Mouse (Mus musculus): ENCODE results near the gene Hsh2d. TPM values are rescaled to one million over a fixed set of nuclear protein-coding genes. Genes with fewer than 3 reads are reported as not detected.

The Hsh2d gene
- polyA plus RNA-seq, 1 experiment from 2014 or later: not detected

DNA sequence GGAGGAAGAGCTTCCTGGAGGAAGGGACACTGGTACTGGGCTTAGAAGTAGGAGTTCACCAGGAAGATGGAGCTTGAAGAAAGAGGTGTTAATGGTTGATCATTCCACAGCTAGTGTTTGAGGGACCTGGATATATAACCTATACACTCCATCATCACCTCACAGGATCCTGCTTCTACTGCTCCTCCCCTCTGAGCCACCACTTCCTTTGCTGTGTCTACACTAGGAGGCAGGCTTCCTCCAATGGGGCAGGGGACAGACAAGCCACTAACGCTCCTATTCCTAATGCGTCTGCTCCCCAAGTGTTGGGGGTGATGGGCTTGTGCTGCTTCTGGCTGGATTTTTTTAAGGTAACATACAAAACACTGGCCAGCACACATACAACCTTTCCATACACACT, 21.3 kb downstream of the Hsh2d start:
- Histone ChIP-seq H3K4me2 (replicated peaks; ENCODE audit: low read depth, low read length) (no peak overlapping the region), H3K27ac (ENCODE audit: low read depth, low read length) (no peak overlapping the region), H3K9ac (ENCODE audit: low read depth, low read length) (no peak overlapping the region), H3K4me3 (ENCODE audit: low read length) (no peak overlapping the region), H3K36me3 (ENCODE audit: control insufficient read depth, insufficient read depth, low read length) (no peaks in the 10 kb centered on the region), H3K27me3 (ENCODE audit: control insufficient read depth, insufficient read depth, low read length) (peaks cover 5% of the 10 kb centered on the region; the same call in 1 of the 2 replicates), H3K9me3 (ENCODE audit: control insufficient read depth, low read length) (no peaks in the 10 kb centered on the region), H3K4me1 (ENCODE audit: control insufficient read depth, insufficient read depth, low read length) (no peaks in the 10 kb centered on the region)
- no peak for ATAC-seq (ENCODE audit: low FRiP score, low TSS enrichment)
- 64% methylated on average over 2 of the region's 2 CpGs for WGBS

DNA sequence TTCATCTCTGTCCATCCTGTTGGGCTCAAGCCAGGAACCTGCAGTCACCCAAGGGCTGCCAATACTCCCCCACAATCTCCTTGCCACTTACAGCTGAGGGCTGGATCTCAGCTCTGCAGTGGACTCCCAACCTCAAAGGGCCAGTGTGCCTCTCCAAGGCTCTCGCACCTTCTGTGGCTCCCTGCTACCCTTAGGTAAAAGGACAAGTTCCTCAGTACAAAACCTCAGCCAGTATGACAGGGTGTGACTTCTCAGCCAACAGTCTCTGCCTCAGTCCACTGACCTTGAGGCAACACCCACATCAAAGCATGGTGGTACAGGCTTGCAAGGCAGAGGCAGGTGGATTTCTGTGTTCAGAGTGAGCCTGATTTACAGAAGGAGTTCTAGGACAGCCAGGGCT, 22.4 kb downstream of the Hsh2d start:
- no peak for ATAC-seq (ENCODE audit: low FRiP score, low TSS enrichment)
- Histone ChIP-seq H3K27ac (ENCODE audit: low read depth, low read length) (no peak overlapping the region), H3K36me3 (ENCODE audit: control insufficient read depth, insufficient read depth, low read length) (no peaks in the 10 kb centered on the region), H3K4me3 (ENCODE audit: low read length) (no peak overlapping the region), H3K4me1 (ENCODE audit: control insufficient read depth, insufficient read depth, low read length) (no peaks in the 10 kb centered on the region), H3K9me3 (ENCODE audit: control insufficient read depth, low read length) (no peaks in the 10 kb centered on the region), H3K9ac (ENCODE audit: low read depth, low read length) (no peak overlapping the region), H3K4me2 (replicated peaks; ENCODE audit: low read depth, low read length) (no peak overlapping the region), H3K27me3 (ENCODE audit: control insufficient read depth, insufficient read depth, low read length) (peaks cover 5% of the 10 kb centered on the region; the same call in 1 of the 2 replicates)
- WGBS: 88% methylated on average over 1 of the region's 1 CpGs

DNA sequence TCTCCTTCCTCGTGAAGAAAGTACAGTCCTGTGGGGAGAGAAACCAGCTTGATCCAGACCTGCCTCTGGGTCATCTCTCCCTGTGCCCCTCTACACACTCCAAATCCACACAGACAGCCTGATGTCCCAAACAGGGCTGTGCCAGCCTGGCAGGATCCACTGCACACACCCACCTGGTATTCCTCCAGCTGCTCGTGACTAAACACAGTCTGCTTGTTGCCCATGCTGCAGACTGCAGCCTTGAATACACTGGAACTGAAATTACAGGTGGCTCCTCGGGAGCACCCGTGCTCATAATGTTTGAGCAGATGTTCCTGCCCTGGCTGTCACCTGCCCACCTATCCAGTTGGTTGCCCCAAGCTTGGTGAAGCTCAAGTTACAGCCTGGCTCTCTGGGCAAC, 23.3 kb downstream of the Hsh2d start, which contains the start of gene Cib3:
Gene Cib3 (minus strand): TSS at position 87 of the 400 bp plus-strand sequence.
- Histone ChIP-seq H3K36me3 (ENCODE audit: control insufficient read depth, insufficient read depth, low read length) (no peaks in the 10 kb centered on the region), H3K27me3 (ENCODE audit: control insufficient read depth, insufficient read depth, low read length) (peaks cover 5% of the 10 kb centered on the region; the same call in 1 of the 2 replicates), H3K4me1 (ENCODE audit: control insufficient read depth, insufficient read depth, low read length) (no peaks in the 10 kb centered on the region), H3K4me3 (ENCODE audit: low read length) (no peak within 1 kb of the TSS), H3K9me3 (ENCODE audit: control insufficient read depth, low read length) (no peaks in the 10 kb centered on the region), H3K9ac (ENCODE audit: low read depth, low read length) (no peak within 1 kb of the TSS), H3K4me2 (replicated peaks; ENCODE audit: low read depth, low read length) (no peak within 1 kb of the TSS), H3K27ac (ENCODE audit: low read depth, low read length) (no peak within 1 kb of the TSS)
- WGBS: 47% methylated on average over 4 of the region's 4 CpGs
- no peak for ATAC-seq (ENCODE audit: low FRiP score, low TSS enrichment)

DNA sequence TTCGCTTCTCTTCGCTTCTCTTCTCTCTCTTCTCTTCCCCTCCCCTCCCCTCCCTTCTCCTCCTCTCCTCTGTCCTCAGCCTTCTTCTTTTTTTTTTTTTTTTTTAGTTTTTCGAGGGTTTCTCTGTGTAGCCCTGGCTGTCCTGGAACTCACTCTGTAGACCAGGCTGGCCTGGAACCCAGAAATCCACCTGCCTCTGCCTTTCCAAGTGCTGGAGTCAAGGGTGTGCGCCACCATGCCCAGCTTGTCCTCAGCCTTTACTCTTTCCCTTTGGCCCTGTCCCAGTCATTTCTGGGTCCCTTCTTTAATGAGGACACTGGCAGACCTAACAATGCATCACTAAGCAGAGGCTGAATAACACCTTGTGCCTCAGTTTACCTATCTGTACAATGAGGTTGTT, 24.1 kb downstream of the Hsh2d start, which contains the start of gene Gm11034:
Gene Gm11034 (minus strand): TSS at position 101 of the 400 bp plus-strand sequence.
- Histone ChIP-seq H3K27me3 (ENCODE audit: control insufficient read depth, insufficient read depth, low read length) (peaks cover 5% of the 10 kb centered on the region; the same call in 1 of the 2 replicates), H3K4me3 (ENCODE audit: low read length) (no peak within 1 kb of the TSS), H3K9ac (ENCODE audit: low read depth, low read length) (no peak within 1 kb of the TSS), H3K9me3 (ENCODE audit: control insufficient read depth, low read length) (no peaks in the 10 kb centered on the region), H3K4me2 (replicated peaks; ENCODE audit: low read depth, low read length) (no peak within 1 kb of the TSS), H3K4me1 (ENCODE audit: control insufficient read depth, insufficient read depth, low read length) (no peaks in the 10 kb centered on the region), H3K36me3 (ENCODE audit: control insufficient read depth, insufficient read depth, low read length) (no peaks in the 10 kb centered on the region), H3K27ac (ENCODE audit: low read depth, low read length) (no peak within 1 kb of the TSS)
- 69% methylated on average over 4 of the region's 4 CpGs for WGBS
- no peak for ATAC-seq (ENCODE audit: low FRiP score, low TSS enrichment)

DNA sequence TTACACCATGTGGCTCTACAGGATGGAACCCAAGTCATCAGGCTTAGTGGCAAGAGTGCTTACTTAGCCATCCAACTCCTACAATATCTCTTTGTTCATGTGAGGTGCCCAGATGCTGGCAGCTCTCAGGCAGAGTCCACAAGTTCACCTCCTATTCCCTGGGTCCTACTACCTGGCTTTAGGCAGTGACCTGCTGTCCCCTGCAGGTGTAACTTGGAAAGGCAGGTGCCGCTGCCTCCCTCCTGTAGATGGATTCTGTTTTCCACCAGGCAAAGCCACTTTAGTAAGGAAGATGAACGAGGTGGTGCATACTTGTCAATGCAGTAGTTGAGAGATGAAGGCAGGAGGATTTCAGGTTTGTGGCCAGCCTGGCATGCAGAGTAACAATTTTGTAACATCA, 25.6 kb downstream of the Hsh2d start:
- WGBS: 35% methylated on average over 2 of the region's 2 CpGs

DNA sequence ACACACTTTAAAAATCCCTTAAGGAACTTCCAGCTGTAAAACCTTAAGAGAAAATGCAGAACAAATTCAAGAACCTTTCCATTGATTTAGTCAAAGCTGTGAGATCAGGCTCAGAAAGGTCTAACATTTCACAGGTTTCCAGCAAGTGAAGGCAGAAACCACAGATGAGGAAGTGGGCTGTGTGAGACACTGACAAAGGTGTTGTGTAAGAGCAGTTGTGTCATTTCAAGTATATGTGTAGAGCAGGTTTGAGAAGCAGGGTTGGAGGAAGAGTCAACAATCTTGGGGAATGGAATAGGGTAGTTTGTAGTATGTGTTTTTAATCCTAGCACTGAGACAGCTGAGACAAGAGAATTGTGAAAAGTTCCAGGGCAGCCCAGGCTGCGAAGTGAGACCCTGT, 26.4 kb downstream of the Hsh2d start:
- 69% methylated on average over 1 of the region's 1 CpGs for WGBS
- Histone ChIP-seq H3K9me3 (ENCODE audit: control insufficient read depth, low read length) (no peaks in the 10 kb centered on the region), H3K9ac (ENCODE audit: low read depth, low read length) (no peak overlapping the region), H3K27me3 (ENCODE audit: control insufficient read depth, insufficient read depth, low read length) (peaks cover 5% of the 10 kb centered on the region; the same call in 1 of the 2 replicates), H3K27ac (ENCODE audit: low read depth, low read length) (no peak overlapping the region), H3K36me3 (ENCODE audit: control insufficient read depth, insufficient read depth, low read length) (no peaks in the 10 kb centered on the region), H3K4me3 (ENCODE audit: low read length) (no peak overlapping the region), H3K4me2 (replicated peaks; ENCODE audit: low read depth, low read length) (no peak overlapping the region), H3K4me1 (ENCODE audit: control insufficient read depth, insufficient read depth, low read length) (peaks cover 7% of the 10 kb centered on the region; the same call in 1 of the 2 replicates)
- ATAC-seq (ENCODE audit: low FRiP score, low TSS enrichment): no peak

More for the DNA sequence above, 25.6 kb downstream of the Hsh2d start:
- peaks cover 5% of the 10 kb centered on the region; the same call in 1 of the 2 replicates for H3K27me3 ChIP-seq (ENCODE audit: control insufficient read depth, insufficient read depth, low read length)
- H3K4me2 ChIP-seq (replicated peaks; ENCODE audit: low read depth, low read length): no peak overlapping the region
- H3K4me3 ChIP-seq (ENCODE audit: low read length): no peak overlapping the region
- no peaks in the 10 kb centered on the region for H3K36me3 ChIP-seq (ENCODE audit: control insufficient read depth, insufficient read depth, low read length)
- no peak overlapping the region for H3K27ac ChIP-seq (ENCODE audit: low read depth, low read length)
- H3K9me3 ChIP-seq (ENCODE audit: control insufficient read depth, low read length): no peaks in the 10 kb centered on the region
- H3K4me1 ChIP-seq (ENCODE audit: control insufficient read depth, insufficient read depth, low read length): no peaks in the 10 kb centered on the region
- no peak overlapping the region for H3K9ac ChIP-seq (ENCODE audit: low read depth, low read length)
- no peak for ATAC-seq (ENCODE audit: low FRiP score, low TSS enrichment)

DNA sequence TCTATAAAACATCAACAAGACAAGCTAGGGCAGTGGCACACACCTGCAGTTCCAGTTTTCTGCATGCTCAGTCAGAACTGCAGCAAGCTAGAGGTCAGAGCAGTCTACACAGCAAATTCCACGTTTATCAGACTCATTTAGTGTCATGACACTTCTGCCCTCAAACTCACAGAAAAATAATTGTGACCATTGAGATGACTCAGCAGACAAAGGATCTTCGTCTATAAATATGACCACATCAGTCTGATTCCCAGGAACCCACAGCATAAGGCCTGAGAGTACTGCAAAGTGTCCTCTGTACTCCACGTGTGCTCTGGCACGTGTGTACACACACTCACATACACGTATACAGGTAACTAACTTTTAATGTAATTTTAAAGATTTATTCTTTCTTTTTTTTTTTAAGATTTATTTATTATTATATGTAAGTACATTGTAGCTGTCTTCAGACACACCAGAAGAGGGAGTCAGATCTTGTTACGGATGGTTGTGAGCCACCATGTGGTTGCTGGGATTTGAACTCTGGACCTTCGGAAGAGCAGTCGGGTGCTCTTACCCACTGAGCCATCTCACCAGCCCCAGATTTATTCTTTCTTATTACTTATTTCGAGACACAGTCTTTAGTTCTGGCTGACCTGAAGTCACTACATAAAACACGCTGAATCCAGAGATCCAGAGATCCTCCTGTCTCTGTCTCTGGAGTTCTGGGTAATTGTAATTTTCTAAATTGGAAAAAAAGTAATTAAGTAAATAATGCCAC, 29.5 kb downstream of the Hsh2d start:
- WGBS: 76% methylated on average over 9 of the region's 10 CpGs
- Histone ChIP-seq H3K9me3 (ENCODE audit: control insufficient read depth, low read length) (no peaks in the 10 kb centered on the region), H3K27me3 (ENCODE audit: control insufficient read depth, insufficient read depth, low read length) (peaks cover 5% of the 10 kb centered on the region; the same call in 1 of the 2 replicates), H3K9ac (ENCODE audit: low read depth, low read length) (no peak overlapping the region), H3K4me3 (ENCODE audit: low read length) (peak overlapping the region; percentile 87), H3K36me3 (ENCODE audit: control insufficient read depth, insufficient read depth, low read length) (peaks cover 25% of the 10 kb centered on the region), H3K4me1 (ENCODE audit: control insufficient read depth, insufficient read depth, low read length) (peaks cover 11% of the 10 kb centered on the region; the same call in 1 of the 2 replicates), H3K4me2 (replicated peaks; ENCODE audit: low read depth, low read length) (peak overlapping the region; percentile 79), H3K27ac (ENCODE audit: low read depth, low read length) (no peak overlapping the region)
- ATAC-seq (ENCODE audit: low FRiP score, low TSS enrichment): peak; percentile 21

DNA sequence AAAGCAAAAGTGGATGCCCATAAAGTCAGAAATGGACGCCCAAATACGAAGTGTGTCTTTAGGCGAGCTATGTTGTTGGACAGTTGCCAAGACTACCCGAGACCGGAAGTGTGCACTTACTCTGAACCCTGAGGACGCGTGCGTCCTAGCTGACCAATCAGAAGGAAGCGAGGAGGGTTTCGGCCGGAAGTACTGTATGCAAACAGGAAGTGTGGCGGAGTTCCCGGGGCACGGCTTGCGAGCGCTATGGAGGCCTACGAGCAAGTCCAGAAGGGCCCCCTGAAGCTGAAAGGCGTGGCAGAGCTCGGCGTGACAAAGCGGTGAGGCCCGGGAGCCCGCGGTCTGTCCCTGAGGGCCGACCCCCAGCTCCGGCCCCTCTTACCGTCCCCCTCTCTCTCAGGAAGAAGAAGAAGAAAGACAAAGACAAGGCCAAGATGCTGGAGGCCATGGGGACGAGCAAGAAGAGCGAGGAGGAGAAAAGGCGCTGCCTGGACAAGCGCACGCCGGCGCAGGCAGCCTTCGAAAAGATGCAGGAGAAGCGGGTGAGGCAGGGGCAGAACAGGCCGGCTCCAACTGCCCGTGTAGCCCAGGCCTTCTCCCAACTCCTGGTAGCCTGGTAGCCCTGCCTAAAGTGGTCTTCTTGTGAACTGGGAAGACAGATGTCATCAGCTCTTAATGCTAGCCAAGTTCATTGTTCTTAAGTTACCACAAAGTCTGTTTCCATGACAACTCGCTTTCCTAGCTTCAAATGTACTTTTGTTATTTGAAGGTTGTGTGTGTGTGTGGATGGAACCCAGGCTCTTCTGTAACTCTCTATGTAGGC, 30.3 kb downstream of the Hsh2d start, which contains the start of gene Fam32a:
Gene Fam32a (plus strand): TSS at position 190 of the 823 bp plus-strand sequence.
- Histone ChIP-seq H3K27me3 (ENCODE audit: control insufficient read depth, insufficient read depth, low read length) (peaks cover 5% of the 10 kb centered on the region; the same call in 1 of the 2 replicates), H3K4me1 (ENCODE audit: control insufficient read depth, insufficient read depth, low read length) (peaks cover 11% of the 10 kb centered on the region; the same call in 1 of the 2 replicates), H3K4me2 (replicated peaks; ENCODE audit: low read depth, low read length) (peak within 1 kb of the TSS; percentile 79), H3K9me3 (ENCODE audit: control insufficient read depth, low read length) (no peaks in the 10 kb centered on the region), H3K4me3 (ENCODE audit: low read length) (peak within 1 kb of the TSS; percentile 87), H3K9ac (ENCODE audit: low read depth, low read length) (peak within 1 kb of the TSS; percentile 81), H3K27ac (ENCODE audit: low read depth, low read length) (peak within 1 kb of the TSS; percentile 63), H3K36me3 (ENCODE audit: control insufficient read depth, insufficient read depth, low read length) (peaks cover 29% of the 10 kb centered on the region)
- peak; percentile 98 for ATAC-seq (ENCODE audit: low FRiP score, low TSS enrichment)
- 17% methylated on average over 39 of the region's 39 CpGs for WGBS

Measured in kidney, embryonic 14.5 days (tissue).